Mouse (Mus musculus) kidney, adult 2 months (tissue): Measurements from ENCODE around the gene Ddit4.

Source experiments
- CTCF ChIP-seq: fragments of 200-500 bp; conservative IDR thresholded peaks from 2 replicates; pipeline ENCODE4 v1.5.1; 2011; ENCODE audit warnings: low read depth, mild to moderate bottlenecking, control low read depth, low read length, moderate library complexity, mixed read lengths; ENCODE audit not compliant: insufficient read depth, insufficient read length
- POLR2A ChIP-seq: fragments of 200-500 bp; IDR thresholded peaks from one replicate; pipeline ENCODE4 v1.6.1; 2011; ENCODE audit warnings: low read depth, low read length, control low read depth

DNA sequence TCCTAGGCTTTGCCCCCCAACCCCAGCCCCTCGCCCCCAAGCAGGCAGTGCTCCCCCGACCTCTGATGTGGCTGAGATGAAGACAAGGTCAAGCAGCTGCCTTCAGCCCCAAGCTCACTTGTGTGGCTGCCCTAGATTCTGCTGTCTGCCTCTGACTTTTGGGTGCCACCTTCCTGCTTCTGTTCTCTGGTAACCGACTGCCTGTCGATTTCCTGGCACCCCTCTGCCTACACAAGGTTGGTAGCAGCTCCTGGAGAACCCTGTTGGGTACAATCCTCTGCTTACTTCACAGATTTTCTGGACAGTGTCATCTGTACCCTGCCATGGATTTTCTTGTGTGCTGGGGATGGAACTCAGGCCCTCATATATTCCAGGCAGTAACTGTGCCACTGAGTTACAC is 29.7 kb upstream of the Ddit4 start:
- TF ChIP-seq CTCF (no peak), POLR2A (no peak)
